Mouse (Mus musculus) E14TG2a.4 (cell line): ENCODE results near the gene S100a1.

Experiments used
- CTCF ChIP-seq: conservative IDR thresholded peaks from 2 replicates; pipeline ENCODE4 v1.5.1; 2014; ENCODE audit warnings: low read length
- NANOG ChIP-seq: IDR thresholded peaks from 2 replicates; pipeline ENCODE4 v1.6.1; 2014; ENCODE audit warnings: borderline replicate concordance, low read length, mixed read lengths
- POU5F1 ChIP-seq: IDR thresholded peaks from 2 replicates; pipeline ENCODE4 v1.6.1; 2014; ENCODE audit warnings: low read length, borderline replicate concordance

DNA sequence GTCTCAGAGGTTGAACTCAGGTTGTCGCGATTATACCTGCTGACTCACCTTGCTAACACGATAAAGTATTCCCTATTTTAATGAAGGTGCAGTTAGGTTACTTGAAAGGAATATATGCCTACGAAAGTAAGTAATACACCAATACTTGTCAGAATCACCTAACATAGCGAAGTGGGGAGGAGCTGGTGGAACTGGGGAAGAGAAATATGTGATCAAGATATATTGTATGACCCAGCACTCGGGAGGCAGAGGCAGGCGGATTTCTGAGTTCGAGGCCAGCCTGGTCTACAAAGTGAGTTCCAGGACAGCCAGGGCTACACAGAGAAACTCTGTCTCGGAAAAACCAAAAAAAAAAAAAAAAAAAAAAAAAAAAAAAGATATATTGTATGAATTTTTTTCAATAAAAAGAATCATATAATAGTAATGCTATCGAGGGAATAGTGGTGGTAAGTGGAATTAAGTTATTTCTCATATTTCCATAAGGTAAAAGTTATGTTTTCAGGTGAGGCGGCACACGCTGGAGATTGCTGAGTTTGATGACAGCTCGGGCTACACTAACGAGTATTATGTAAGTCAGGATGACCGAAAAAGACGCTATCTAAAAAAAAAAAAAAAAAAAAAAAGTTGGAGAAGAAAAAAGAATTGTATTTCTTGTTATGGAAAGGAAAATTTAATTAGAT is 38.9 kb downstream of the S100a1 start:
- TF ChIP-seq CTCF (no peak), NANOG (no peak), POU5F1 (no peak)
